Mouse (Mus musculus) myocyte (in vitro differentiated cells): Measurements from ENCODE around the gene Ndufaf2.

ENCODE experiments used
- MYOD1 ChIP-seq, 3 experiments: IDR thresholded peaks; one replicate each; pipeline ENCODE4 v1.6.1; 2011; ENCODE audit warnings: control low read depth in 2 of 3, low read depth in 2 of 3, mild to moderate bottlenecking in 2 of 3, moderate library complexity in 1 of 3; ENCODE audit not compliant: insufficient read length in 2 of 3, control insufficient read depth in 1 of 3
- USF1 ChIP-seq: IDR thresholded peaks from one replicate; pipeline ENCODE4 v1.6.1; 2011; ENCODE audit warnings: low read depth, mild to moderate bottlenecking, control low read depth, moderate library complexity

- no peak for TF ChIP-seq USF1
- no peak for TF ChIP-seq MYOD1 (IDR thresholded peaks at IDR 0.05; ENCODE audit: control insufficient read depth in 1 of 3, insufficient read length in 2 of 3, low read depth in 2 of 3)
Observed at GRCm38 (mm10) chr13:107961501-107961900, 196.9 kb downstream of the Ndufaf2 start.
